8 mouse cellular contexts compared by ENCODE assay signal in genomic region chr9:56089778-56090520, GRCm38 (mm10). TPM values are rescaled to one million over a fixed set of nuclear protein-coding genes. Genes with fewer than 3 reads are reported as not detected.
DNase-seq lines count a peak whose midpoint lies in the region; ATAC-seq and TF ChIP-seq lines count a peak whose summit lies in the region.

Gene Pstpip1 (plus strand): TSS chr9:56089962.

- H3K4me3 ChIP-seq in ES-Bruce4 (ENCODE audit: low read depth, low read length), result peak within 1 kb of the TSS; percentile 64
- peak within 1 kb of the TSS; percentile 0; the same call in 1 of the 2 replicates for H3K4me3 ChIP-seq in hindbrain, embryonic 10.5 days
- no peak within 1 kb of the TSS for H3K4me3 ChIP-seq in lung, postnatal 0 days (ENCODE audit: low read depth, low read length)

- no peak for TF ChIP-seq CTCF in ES-Bruce4 (IDR thresholded peaks at IDR 0.05; ENCODE audit: low read depth, low read length)
- no peak for TF ChIP-seq CTCF in lung, postnatal 0 days (IDR thresholded peaks at IDR 0.05)

- H3K9ac ChIP-seq in ES-Bruce4 (ENCODE audit: low read depth, poor library complexity, severe bottlenecking), result peak within 1 kb of the TSS; percentile 60
- H3K9ac ChIP-seq in lung, postnatal 0 days (replicated peaks; ENCODE audit: low read depth), result no peak within 1 kb of the TSS

- ATAC-seq in lung, postnatal 0 days, result peak; percentile 93

- H3K4me2 ChIP-seq in lung, postnatal 0 days (replicated peaks; ENCODE audit: low read depth, low read length), result peak within 1 kb of the TSS; percentile 37

- no peak for TF ChIP-seq POLR2A in ES-Bruce4 (IDR thresholded peaks at IDR 0.05; ENCODE audit: insufficient read depth, low read length)

- peak within 1 kb of the TSS; percentile 19 for H3K27ac ChIP-seq in ES-Bruce4 (ENCODE audit: insufficient read depth, low read length)
- H3K27ac ChIP-seq in hindbrain, embryonic 10.5 days, result peak within 1 kb of the TSS; percentile 69
- H3K27ac ChIP-seq in lung, postnatal 0 days (ENCODE audit: low read length), result peak within 1 kb of the TSS; percentile 57; the same call in 1 of the 2 replicates

- no peaks in the 10 kb centered on the region for H3K9me3 ChIP-seq in ES-Bruce4 (replicated peaks; ENCODE audit: control insufficient read depth, insufficient read depth, low read length, poor library complexity, severe bottlenecking)
- no peaks in the 10 kb centered on the region for H3K9me3 ChIP-seq in hindbrain, embryonic 10.5 days
- H3K9me3 ChIP-seq in lung, postnatal 0 days (ENCODE audit: low read length), result no peaks in the 10 kb centered on the region

- H3K36me3 ChIP-seq in ES-Bruce4 (ENCODE audit: control insufficient read depth, insufficient read depth, low read length, poor library complexity, severe bottlenecking), result no peaks in the 10 kb centered on the region
- no peaks in the 10 kb centered on the region for H3K36me3 ChIP-seq in hindbrain, embryonic 10.5 days
- no peaks in the 10 kb centered on the region for H3K36me3 ChIP-seq in lung, postnatal 0 days (ENCODE audit: insufficient read depth, low read length)

- peaks cover 2% of the 10 kb centered on the region for H3K4me1 ChIP-seq in ES-Bruce4 (ENCODE audit: control insufficient read depth, insufficient read depth, low read length)
- peaks cover 21% of the 10 kb centered on the region for H3K4me1 ChIP-seq in hindbrain, embryonic 10.5 days (replicated peaks)
- H3K4me1 ChIP-seq in lung, postnatal 0 days (ENCODE audit: insufficient read depth, low read depth, low read length), result peaks cover 11% of the 10 kb centered on the region

- H3K27me3 ChIP-seq in ES-Bruce4 (ENCODE audit: control insufficient read depth, insufficient read depth, low read length, poor library complexity, severe bottlenecking), result no peaks in the 10 kb centered on the region
- H3K27me3 ChIP-seq in hindbrain, embryonic 10.5 days (ENCODE audit: insufficient read depth, poor library complexity, severe bottlenecking), result no peaks in the 10 kb centered on the region
- H3K27me3 ChIP-seq in lung, postnatal 0 days (replicated peaks; ENCODE audit: insufficient read depth, low read length), result no peaks in the 10 kb centered on the region

- peak; percentile 28 for DNase-seq in cerebellum, adult 9-10 months
- peak; percentile 56 to 64 for DNase-seq in frontal cortex, postnatal 10 days (ENCODE audit: low spot score in 2 of 2)
- peak; percentile 28 for DNase-seq in hindbrain, embryonic 10.5 days (ENCODE audit: low spot score)
- peak; percentile 80 to 81 for DNase-seq in layer of hippocampus, postnatal 10 days (ENCODE audit: low spot score in 2 of 2)
- DNase-seq in lung, postnatal 0 days (ENCODE audit: low spot score), result peak; percentile 84
- peak; percentile 59 for DNase-seq in ovary, postnatal 14 days (ENCODE audit: low spot score)
- peak; percentile 90 to 93 for DNase-seq in thymus, postnatal 10 days (ENCODE audit: low spot score in 2 of 2)

- 0 out of 2 replicates have a peak, but pooled peaks have one; percentile 3 for TF ChIP-seq EP300 in ES-Bruce4 (IDR thresholded peaks at IDR 0.05; ENCODE audit: insufficient read depth, low read depth, low read length)
- TF ChIP-seq EP300 in lung, postnatal 0 days (IDR thresholded peaks at IDR 0.05), result no peak

- 37% methylated on average over 22 of the region's 22 CpGs for WGBS in hindbrain, embryonic 10.5 days
- WGBS in lung, postnatal 0 days, result 9% methylated on average over 22 of the region's 22 CpGs

RNA-seq across cellular contexts. Expression of gene Pstpip1, which starts in this region (rescaled TPM):
- polyA plus RNA-seq in ES-Bruce4 (2011; ENCODE audit: insufficient read depth, insufficient read length, low read depth, missing spikeins), result 3.5 and 5.2 TPM in 2 replicates
- polyA plus RNA-seq in hindbrain, embryonic 10.5 days (2016; fragmentation: Nextera tagmentation; extraction: Ambion mirVana), result 0.78 and 0.82 TPM in 2 replicates
- 1 to 10 TPM; 2.1 to 2.9 TPM for total RNA-seq in layer of hippocampus, postnatal 10 days (2021)
- polyA plus RNA-seq in lung, postnatal 0 days (2015; fragmentation: Nextera tagmentation; extraction: Ambion mirVana), result 2.3 and 2.8 TPM in 2 replicates

Comparison
In these comparisons a context has a peak if more than half of its experiments do, and no peak if none do; other contexts are left out.
1. Peak in DNase-seq, H3K4me3 ChIP-seq and H3K27ac ChIP-seq in hindbrain, embryonic 10.5 days; RNA of the gene not detected or under 1 TPM.
2. H3K27ac ChIP-seq: peak in every context shown above with its lines; median percentile 69 in hindbrain, embryonic 10.5 days; 57 in lung, postnatal 0 days; 19 in ES-Bruce4.
3. DNase-seq: peak in every context shown above with its lines; median percentile 92 in thymus, postnatal 10 days; 84 in lung, postnatal 0 days; 80 in layer of hippocampus, postnatal 10 days; 60 in frontal cortex, postnatal 10 days; 59 in ovary, postnatal 14 days; 28 in cerebellum, adult 9-10 months; 28 in hindbrain, embryonic 10.5 days.